Mouse (Mus musculus) adrenal gland, postnatal 10 days (tissue): ENCODE measurements around the gene Nhs. TPM values are rescaled to one million over a fixed set of nuclear protein-coding genes. Genes with fewer than 3 reads are reported as not detected.

Experiments used
- DNase-seq: peaks from one replicate; pipeline ENCODE4 v3.0.0; 2021; ENCODE audit warnings: mixed read lengths
- long read RNA-seq, 2 experiments: library from polyadenylated mRNA; stranded (forward); transcript quantifications; one replicate each; pipeline ENCODE4 v2.0.0; 2021
- total RNA-seq, 2 experiments: library from RNA; stranded (reverse); gene quantifications; 2 replicates each; pipeline ENCODE4 v1.2.3; 2021

Nhs gene
- 1 to 10 TPM; 1.6 to 1.8 TPM for total RNA-seq
- long read RNA-seq, experiment 1, result 0 reads
- long read RNA-seq, experiment 2, result 0 reads

DNA sequence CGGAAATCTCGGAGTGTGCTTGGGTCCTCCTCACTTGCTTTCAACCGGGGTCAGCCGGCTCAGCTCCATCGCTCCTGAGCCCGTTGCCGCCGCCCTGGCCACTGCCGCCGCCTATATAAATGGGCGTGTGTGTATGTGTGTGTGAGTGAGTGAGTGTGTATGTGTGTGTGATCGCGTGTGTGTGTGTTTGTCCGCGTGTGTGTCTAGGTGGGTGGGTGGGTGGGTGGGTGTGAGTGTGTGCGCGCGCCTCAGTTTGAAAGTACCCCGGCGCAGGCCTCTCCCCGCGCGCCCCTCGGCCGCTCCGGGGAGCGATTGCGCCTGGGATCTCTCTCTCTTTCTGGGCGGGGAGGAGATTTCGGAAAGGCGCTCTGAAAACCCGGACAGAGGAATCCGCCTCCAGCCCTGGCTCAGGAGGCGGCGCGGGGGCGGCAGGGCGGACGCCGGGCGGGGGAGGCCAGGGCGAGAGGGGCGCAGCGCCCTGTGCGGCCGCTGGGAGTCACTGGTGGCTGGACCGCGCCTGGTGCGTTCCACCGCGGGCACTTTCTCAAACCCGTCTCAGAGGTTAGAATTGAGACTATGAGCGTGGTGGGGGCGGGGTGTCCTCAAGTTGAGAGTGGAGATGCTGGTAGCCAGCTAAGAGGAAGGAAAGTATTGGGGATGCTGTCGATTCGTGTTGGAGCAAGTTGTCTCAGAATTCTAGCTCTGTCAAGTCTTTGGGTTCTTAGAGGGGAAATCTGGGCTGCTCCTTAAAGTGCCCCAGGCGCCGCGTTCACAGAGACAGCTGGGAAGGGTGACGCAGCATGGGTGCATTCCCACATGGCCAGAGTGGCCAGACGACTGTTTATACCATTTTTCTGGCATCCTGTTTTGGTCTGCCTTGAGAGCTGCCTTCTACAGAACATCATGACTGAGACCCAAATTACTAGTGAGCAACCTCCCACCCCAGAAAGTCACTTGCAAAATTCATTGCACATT is at the start of gene Nhs:
Nhs (minus strand) TSS at position 94 of the 975 bp plus-strand sequence.
- DNase-seq, result peak; percentile 75

DNA sequence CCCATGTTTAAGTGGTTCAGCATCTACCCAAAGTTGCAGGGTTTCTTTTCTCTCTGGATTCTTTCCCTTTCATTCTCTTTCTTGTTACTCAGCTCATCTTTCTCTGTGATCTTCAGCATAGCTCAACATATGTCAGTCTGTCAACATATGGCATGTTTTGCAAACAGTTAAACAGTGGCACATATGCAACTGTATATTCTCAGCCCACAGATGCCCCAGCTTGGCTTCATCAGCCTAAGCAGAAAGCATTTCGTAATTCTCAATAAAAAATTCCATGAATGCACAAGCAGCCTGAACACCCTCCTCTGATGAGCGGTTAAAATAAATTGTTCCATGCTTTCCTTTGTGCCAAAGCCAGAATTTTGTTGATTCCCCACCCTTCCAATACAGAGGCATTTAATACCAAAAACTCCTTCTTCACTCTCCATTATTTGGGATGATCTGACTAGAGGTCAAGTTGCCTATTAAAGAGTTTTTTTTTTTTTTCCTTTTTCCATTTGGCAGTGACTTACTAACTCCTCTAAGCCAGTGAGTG is 46.9 kb upstream of the Nhs start:
- DNase-seq, result no peak

DNA sequence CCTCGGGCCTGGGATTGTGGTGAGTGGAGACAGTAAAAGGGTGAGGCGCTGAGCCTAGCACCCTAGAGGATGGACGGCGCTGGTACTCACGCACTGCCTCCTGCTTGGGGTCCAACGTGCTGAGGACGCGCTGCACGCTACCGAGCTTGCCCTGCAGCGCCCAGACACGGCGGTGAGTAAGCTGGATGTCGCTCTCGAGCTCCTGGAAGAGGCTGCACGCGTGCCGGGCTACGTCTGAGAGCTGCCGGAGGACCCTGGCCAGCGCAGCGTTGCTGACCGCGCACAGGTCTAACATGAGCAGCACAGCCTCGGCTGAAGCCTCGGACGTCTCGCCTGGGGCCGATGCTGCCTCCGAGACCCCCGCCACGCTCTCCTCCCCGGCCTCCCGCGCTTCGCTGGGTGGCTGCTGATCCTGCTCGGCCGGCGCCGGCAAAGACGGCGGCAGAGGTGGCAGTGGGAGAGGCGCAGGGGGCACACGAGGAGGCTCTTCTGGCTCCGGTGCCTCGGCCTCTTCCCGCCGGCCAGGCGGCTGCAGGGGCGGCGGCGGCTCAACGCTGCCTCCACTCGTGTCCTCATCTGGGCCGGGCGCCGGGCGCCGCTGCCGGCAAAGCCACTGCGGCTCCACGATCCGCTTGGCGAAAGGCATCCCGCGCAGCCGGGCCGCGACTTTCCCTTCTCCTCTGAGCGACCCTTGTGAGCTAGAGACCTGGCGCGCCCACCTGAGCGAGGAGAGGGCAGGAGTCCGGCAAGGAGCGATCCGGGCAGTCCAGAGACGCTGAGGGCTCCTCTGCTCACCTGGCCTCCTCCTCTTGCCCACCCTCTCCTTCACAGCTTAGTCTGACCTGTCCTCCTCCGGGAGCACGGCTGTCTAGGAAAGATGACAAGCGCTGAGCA is 540 bp downstream of the Nhs start:
- peak; percentile 30 for DNase-seq

GRCm38 (mm10) chrX:162158142-162158541 is 1.4 kb downstream of the Nhs start:
- DNase-seq, result peak; percentile 16

DNA sequence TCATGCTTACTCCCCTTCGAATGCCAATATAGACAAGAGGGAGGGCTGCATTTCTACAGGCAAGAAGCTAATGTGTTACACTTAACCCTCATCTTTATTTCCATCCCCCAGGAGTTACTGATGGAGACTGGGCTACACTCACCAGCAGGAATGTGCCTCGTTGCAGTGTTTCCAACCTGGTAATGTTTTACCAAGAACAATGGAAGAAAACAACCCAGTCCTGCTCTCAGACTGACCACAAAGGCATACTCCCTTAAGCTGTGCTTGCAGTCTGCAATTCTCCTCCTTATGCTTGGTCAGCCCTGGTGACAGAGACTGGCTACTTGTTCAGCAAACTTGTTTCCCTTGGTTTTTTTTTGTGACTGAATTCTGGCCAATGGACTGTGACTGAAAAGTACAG is 21.7 kb downstream of the Nhs start:
- no peak for DNase-seq

- DNase-seq, result peak; percentile 43
These were observed 46.3 kb downstream of the Nhs start for GRCm38 (mm10) chrX:162113257-162113656.

- DNase-seq, result no peak
These were observed 56.6 kb downstream of the Nhs start for GRCm38 (mm10) chrX:162102802-162103434.

DNA sequence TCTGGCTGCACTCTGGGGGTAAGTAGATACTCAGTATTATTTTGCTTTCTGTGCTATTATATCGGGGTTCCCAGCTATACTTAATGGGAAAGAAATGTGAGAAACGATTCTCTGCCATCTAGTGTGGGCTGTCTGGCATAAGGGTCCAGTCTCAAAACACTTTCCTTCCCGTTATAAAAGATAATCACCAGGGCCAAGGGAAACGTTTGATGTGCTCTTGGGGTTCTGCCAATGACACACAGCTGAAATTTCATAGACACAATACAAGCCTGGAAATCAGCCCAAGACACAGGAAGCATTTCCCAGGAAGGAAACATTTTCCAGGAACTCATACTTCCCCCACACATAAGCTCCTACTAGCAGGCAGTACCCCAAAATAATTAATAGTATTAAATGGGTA is 61.2 kb downstream of the Nhs start:
- DNase-seq, result no peak

- DNase-seq, result peak; percentile 26
These were observed 72.2 kb downstream of the Nhs start for GRCm38 (mm10) chrX:162087291-162087690.

DNA sequence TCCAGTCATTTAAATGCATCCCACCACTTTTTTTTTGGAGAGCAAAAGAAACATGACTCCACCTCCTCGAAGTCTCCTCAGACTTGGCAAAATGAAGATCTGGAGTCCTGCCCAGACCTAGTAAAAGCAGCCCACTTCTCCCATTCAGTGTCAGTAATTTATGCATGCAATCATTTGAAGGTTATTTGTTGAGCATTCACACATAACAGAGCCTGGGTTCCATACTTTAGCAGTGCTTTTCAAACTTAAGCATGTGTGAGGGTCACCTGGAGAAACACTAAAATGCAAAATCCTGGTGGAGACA is 73.7 kb downstream of the Nhs start:
- DNase-seq, result peak; percentile 6

DNA sequence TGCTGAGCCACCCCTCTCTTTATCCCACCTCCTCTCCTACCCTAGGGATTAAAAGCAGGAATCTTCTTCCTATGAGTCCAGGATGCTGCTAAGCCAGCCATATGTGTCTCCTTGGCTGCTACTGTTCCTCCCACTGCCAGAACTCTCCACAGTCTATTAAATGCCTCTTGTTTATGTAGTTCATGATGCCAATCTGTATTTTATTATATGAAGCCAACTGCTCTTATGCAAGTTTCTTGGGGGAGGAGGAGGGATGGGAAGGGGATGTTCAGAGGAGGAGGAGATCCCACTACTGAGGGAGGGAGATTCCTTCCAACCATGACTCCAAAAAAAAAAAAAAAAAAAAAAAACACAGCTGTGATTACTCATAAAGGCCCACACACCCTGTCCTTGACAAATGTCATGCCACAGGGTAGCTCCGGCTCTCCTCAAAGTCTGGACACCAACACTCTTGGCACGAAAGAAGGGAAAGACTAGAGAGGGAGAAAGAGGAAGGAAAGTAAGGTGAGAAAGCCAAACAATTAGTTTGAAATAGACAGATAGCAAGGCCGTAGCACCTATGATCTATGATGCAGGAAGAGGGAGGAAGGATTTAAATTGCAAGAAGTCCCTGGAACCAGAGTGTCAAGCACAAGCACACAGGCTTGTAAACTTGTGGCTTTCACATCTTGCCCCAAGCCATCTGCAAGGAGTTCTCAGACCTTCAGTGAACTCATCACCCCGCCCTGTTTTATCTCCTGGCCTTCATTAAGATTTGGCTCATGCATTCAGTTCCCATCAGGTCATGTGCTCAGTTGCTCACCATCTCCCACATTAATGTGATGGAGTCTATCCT is 74.3 kb downstream of the Nhs start:
- DNase-seq, result peak; percentile 3

DNA sequence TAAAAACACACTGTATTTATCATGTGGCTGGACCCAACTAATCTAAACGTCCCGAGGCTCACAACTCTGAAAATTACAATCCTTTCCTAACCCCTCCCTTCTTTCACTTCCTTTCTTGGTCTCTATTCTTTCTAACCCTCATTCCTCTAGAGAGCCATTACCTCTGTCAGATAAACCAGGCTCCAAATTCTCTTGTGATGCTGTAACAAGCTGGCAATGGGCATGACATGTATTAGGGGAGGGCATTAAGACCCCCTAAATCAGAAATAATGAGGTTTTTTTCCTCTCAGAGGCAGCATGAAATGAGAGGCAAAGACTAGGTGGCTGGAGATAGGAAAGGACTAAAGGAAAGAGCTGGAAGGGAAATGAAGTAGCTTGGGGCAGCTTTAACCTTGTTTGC is 96.4 kb downstream of the Nhs start:
- no peak for DNase-seq

- no peak for DNase-seq
These were observed 103.9 kb downstream of the Nhs start for GRCm38 (mm10) chrX:162055635-162056034.

- no peak for DNase-seq
These were observed 106.0 kb downstream of the Nhs start for GRCm38 (mm10) chrX:162053566-162053965.

DNA sequence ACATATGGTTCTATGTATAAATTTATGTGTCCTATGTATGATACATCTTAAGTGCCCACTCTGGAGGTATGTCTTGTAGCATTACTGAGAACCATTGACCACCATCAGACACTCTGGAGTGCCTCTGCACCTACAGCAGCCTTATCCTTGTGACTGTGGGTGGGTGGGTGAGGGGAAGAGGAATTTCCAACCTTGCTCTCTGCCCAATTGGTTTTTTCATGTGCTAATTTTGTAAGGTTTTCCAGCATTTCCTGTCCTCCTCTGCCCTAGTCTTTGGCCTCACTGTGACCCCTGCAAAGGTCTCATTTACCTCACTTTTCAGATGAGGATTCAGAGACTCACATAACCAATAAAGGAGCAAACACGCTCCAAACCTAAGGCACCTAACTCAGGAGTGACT is 107.0 kb downstream of the Nhs start:
- DNase-seq, result no peak

- no peak for DNase-seq
These were observed 109.9 kb downstream of the Nhs start for GRCm38 (mm10) chrX:162049616-162050015.

DNA sequence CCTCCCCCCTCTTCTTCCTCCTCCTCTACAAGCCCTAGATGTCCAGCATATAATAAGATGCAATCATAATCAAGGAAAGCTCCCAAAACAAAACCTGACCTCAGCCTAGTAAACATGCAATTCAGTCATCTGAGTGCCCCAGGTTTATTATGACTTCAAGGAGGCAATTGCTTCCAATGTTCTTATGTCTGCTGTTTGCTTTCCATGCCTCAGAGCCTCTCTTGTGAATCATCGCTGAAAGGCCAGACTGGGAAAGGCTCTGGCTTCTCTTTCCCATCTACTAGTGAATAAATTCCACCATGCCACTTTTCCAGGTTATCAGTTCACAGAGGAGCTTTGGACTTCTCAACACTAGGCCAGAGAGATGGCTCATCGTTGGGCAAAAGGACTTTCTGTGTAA is 114.0 kb downstream of the Nhs start:
- DNase-seq, result no peak

GRCm38 (mm10) chrX:162044109-162044508 is 115.4 kb downstream of the Nhs start:
- DNase-seq, result no peak

GRCm38 (mm10) chrX:162025210-162025953 is 134.1 kb downstream of the Nhs start:
- peak; percentile 60 for DNase-seq

DNA sequence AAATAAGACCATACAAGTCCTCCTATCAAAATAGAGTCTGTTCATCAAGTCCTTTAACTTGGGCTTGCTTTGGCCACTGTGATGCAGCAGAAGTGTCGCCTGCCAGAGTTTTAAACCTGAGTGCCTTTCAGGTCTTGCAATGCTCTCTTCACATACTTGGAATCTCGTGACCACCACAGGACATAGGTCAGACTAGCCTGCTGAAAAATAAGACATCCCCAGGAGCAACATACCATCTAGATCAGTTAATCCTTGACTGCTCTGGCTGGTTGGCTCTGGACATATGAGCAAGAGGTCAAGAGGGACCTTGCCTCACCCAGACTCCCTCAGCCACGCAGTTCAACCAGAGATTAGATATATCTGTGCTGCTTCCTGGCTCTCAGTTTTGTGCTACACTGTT is 137.8 kb downstream of the Nhs start:
- no peak for DNase-seq
